Mouse (Mus musculus) layer of hippocampus, adult 8-10 months (tissue): ENCODE results near the gene 1110004F10Rik. TPM values are rescaled to one million over a fixed set of nuclear protein-coding genes. Genes with fewer than 3 reads are reported as not detected.
A peak's percentile ranks its signal among the peaks of the same experiment; 100 is the strongest.

Experiments used
- DNase-seq, 2 experiments: peaks; one replicate each; pipeline ENCODE4 v3.0.0; 2022; ENCODE audit warnings: low spot score in 2 of 2
- total RNA-seq, 4 experiments: library from RNA; stranded (reverse); gene quantifications; 2 replicates each; pipeline ENCODE4 v1.2.4; 2022

The 1110004F10Rik gene
- total RNA-seq, 4 experiments from 2014 or later: 85.8 to 111 (median 104) TPM

DNA sequence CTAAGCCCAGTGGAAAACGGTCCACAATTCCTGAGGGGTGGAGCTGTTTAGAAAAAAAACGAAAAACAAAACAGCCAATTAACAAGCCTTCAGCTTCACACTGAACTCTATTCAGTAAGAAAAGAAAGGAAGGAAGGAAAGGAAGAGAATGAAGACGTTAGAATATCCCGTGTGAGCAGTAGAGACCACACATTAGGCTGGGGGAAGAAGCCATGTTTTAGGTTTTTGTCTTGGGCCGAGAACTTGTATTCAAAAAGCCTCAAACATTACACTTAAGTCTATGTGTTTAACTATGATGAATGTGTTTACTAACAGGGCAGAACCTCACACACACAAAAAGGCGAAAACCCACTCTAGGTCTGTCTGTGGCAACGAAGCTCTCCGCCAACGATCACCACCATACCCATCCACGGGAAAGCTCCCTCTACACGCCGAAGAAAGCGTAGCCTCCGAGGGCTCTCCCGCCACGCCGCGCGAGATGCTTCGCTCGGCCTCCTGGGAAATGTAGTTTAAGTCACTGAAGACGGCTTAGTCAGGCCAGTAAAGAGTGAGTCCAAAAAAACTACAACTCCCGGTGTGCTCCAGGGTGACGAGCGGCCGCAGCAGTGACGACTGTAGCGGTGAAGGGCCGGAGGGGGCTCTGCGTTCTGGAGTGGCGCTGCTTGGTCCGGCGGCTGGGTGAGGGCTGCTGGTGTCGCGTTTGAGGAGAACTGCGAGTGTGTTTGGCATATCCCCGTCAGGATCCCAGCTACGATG lies 53.7 kb downstream of the 1110004F10Rik start:
- peak; percentile 95 to 97 for DNase-seq

DNA sequence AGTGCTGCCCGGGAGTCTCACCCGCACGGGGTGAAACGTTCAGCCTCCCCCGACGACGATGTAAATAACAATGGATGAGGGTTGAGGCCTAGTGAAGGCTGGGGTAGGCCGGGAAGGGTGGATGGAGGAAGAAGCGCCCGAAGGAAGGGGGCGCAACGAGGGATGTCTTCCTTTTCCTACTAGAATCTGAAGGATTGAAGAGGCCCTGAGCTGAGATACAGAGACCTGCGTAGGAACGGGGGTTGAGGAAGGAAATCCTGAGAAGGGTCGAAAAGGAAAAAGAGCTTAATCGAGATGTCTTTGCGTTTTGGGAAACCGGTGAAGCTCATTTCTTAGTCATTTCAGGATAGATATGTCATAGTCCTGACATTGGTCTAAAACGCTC lies 54.3 kb downstream of the 1110004F10Rik start:
- DNase-seq: no peak

DNA sequence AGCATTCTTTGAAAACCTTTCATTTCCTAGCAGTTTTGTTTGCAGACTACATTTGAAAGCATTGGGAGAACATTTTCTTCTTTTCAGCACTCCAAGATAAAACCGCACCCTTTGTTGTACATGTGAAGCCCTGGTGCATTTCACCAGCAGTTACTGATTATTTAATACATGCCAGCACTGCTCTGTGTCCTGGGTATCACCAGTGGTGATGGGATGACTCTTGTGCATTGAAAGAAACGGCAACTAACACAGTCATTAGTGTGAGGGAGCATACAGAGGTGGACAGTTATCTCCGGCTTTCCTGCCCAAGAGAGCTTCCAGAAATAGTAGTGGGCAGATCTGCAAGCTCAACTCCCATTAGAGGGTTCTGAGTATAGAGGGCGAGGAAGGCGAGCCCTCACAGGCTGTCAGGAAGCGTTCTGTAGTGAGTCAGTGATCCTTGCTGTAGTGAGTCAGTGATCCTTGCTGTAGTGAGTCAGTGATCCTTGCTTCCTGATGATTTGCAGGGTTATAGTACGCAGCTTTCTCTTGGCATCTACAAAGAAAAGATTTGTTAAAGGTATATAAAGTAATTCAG lies 60.8 kb downstream of the 1110004F10Rik start:
- DNase-seq: no peak

DNA sequence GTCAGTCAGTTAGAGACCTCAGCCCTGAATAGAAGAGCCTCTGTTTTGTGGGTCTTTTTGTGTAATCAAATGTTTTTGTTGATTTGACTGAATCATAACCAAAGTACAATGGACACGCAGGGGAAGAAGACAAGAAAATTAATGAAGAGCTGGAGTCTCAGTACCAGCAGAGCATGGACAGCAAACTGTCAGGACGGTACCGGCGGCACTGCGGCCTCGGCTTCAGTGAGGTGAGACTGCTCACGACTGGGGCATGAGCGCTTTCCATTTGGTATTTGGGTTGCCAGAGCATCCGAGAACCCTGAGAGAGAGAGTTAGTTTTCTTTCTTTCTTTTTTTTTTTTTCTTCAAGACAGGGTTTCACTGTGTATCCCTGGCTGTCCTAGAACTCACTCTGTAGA lies 63.9 kb downstream of the 1110004F10Rik start:
- DNase-seq: no peak

DNA sequence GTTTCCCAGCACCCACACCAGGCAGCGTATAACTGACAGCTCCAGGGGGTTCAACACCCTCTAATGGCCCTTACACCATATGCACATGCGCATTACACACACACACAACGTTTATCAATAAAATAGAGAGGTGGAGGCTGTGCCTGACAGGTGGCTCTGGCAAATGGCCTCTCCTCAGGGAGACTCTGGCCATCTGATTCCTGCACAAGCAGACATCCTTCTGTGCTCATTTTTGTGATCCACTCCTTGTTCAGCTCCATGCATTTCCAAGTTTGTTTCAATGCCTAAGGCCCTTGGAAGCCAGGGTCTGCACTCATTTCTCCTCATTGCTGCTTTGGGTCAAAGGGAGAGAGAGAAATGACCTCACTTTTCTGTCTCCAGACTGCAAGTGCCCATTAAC lies 71.5 kb downstream of the 1110004F10Rik start:
- no peak for DNase-seq

DNA sequence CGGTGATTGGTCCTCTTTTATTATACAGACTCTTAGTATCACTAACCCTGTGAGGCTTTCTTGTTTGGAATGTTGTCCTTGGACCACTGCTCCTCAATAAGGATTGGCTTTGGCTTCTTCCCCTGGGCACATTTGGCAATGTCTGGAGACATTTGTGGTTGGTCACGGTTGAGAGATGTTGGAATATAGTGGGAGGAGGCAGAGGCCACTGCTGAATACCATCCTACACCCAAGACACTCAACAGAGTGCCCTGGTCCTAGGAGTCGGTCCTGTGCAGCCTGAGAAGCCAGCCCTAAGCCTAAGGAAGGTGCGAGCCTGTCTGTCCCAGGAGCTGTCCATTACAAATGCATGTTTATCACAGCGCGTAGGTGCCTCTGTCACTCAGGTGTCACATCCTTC lies 72.3 kb downstream of the 1110004F10Rik start:
- no peak for DNase-seq

DNA sequence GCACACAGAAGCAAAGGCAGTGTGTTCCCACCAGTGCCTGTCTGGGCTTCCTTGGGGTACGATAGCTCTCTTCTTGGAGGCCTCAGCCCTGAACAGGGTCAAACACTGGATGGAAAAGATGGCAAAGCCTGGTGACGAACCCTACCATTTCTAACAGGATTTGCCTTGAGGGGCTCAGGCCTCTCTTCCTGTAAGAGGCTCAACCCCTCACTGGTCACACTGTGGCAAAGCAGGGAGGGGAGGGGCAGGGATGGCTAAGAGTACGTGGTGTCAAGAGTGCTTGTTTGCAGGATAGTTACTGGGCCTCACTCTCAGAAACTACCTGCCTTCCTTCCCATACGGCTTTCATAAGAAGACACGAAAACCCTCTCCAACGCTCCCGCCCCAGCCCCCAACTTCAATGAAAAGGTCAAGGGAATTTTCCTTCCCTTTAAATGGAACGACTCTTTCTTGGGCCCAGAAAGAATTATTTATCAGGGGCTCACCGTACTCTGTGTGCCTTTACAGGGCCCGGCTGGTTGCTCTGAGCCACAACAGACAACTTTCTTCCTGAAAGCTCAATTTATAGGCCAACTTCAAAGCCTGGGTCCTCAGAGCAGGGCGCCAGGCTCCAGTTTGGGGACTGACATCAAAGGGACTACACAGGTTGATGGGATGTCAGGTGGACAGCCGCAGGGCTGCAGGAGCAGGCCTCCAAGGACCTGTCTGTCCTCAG lies 76.2 kb downstream of the 1110004F10Rik start:
- no peak for DNase-seq

DNA sequence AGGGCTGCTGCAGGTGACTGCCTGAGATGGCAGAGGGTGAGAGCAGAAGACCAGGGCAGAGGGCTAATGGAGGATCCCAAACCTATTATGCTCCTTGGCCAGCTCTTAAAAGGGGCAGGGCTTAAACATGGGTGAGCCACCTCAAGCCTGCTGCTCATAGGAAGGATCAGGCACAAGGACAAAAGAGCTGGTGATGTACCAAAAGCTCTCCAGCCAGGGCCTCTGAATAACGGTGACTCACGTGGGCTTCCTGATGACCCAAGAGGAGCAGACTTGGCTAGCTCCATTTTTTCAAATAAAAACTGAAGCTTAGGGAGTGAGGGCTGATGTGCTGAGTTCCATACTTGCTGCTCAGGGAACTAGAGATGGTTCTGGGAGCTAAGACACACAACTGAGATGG lies 76.8 kb downstream of the 1110004F10Rik start:
- DNase-seq: no peak

DNA sequence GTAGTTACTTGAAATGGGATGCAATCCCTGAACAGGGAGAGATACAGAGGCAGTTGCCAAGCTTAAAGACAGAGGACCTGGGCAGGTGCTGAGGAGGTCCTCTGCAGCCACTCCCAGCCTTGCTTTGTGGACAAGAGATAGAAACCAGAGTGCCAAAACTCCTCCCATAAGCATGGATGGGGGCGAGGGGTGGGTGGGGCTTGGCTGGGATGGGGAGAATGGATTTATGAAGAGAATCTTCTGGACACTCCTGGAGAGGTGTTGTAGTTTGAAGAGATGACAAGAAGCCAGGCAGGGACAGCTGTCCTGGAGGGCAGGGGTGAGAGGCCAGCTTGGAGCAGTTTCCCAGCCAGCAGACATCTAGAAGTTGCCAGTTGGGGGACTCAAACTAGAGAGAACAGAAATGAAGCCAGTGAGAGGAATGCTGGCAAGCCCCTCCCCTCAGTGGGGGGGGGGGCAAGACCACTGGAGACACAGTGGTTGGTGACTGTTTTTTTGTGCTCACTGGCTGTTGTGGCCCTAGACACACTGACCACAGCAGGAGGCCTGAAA lies 80.2 kb downstream of the 1110004F10Rik start:
- no peak for DNase-seq

DNA sequence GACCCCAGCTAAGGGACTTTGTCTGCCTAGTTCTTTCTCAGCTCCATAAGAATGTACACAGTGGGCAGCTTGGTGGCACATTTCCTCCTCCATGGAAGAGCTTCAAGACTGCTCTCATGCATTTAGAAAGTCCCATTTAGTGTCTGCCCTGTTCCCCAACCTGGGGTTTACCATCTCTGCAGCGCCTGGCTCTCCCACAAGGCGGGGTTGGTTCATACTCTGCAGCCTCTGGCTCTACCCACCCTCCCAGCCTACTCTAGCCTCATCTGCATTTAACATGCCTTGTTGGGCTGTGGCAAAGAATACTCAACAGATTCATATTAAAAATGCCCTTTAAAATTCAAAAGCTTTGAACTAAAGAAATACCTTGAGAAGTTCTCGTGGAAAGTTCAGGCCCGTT lies 81.5 kb downstream of the 1110004F10Rik start:
- no peak for DNase-seq

DNA sequence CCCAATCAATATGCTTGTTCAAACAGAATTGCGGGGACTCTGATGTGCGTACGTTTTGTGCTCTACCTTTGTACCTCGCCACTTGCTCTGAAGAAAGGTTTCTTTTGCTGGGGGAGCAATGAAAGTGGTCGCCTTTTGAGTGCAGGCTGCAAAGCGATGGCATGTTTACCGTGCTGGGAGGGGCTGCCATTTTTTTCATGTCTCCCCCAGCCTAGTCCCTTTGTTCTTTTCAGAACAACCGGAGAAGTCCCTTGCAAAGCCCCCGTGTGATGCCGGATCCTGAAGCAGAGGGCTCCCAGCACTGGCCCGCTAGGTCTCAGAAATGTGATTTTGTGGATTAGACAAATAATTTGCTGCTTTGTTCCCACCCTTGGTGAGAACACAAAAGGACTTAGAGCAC lies 82.0 kb downstream of the 1110004F10Rik start:
- DNase-seq: no peak

DNA sequence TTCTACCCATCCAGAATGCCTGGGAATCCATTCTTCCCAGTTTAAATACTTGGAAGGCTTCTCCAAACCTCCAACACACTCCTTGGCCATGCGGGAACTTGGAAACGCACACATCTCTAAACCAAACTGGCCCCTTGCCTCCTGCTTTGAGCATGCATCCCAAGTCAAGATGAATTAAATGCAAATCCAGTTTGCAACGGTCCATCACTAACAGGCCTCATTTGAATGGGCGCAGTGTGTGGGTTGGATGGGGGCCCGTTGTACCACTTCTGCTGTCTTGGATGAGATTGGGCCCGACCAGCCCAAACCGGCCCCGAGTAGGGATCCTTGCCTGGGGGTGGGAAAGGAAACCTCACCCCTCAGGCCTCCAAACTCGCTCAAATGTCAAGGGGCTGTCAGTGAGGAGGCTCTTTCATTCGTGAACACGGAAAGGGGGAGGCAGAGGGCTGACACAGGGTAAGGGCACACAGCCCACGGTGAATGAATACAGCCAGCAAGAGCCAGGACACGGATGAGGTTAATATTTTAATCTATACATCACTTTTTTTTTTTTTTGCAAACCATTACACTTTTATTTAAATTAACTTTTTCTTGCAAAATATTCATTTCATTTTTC lies 83.9 kb downstream of the 1110004F10Rik start:
- no peak for DNase-seq

DNA sequence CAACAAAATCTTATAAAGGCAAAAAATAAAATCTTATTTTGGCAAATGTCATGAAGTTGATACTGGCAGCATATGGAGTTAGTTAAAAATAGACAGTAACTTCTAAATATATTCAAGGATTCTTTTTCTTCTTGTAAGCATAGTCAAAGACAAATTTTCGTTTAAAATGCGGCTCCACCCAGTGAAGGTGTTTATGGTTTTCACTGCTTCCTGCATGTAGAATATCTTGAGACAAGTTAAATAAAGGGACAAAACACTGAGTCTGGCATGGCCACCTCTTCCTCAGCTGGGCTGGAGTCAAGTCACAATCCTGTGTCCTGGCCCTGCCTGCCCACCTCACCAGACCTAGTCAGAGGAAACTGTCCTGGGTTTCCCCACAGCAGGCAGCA lies 84.4 kb downstream of the 1110004F10Rik start:
- no peak for DNase-seq

DNA sequence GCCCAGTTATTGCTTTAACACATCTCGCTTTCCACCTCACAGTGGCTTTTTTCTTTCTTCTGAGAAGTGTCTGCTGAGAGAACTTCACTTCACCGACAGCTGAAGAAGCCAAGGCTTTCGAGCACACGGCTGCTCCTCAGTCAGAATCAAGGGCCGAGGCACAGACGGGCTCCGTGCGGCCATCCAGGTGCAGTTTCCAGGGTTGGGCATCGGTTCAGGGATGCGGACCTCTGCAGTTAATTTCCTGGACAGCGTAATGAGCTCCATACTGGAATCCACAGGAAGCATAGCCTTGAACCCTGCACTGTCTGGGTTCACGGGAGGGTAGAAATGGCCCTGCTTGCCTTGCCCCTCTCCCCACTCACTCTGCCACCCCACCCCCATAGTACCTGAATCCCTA lies 84.9 kb downstream of the 1110004F10Rik start:
- DNase-seq: no peak

DNA sequence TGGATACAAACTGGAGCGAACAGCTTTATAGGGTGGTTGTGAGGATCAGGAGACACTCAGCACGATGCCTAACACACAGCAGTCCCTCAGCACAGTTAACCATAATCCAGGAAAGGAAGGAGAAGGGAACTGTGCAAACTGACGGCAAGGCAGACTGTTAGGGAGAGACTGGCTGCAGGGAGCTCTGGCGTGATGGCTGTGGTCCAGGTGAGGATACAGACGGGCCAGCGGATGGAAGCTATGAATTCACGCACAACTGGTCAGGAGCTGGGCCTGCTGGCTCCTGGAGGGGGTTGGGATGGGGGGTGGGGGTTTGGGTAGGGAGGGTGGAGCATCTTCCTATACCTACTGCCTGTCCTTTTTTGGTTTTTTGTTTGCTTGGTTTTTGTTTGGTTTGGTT lies 86.5 kb downstream of the 1110004F10Rik start:
- DNase-seq: no peak

DNA sequence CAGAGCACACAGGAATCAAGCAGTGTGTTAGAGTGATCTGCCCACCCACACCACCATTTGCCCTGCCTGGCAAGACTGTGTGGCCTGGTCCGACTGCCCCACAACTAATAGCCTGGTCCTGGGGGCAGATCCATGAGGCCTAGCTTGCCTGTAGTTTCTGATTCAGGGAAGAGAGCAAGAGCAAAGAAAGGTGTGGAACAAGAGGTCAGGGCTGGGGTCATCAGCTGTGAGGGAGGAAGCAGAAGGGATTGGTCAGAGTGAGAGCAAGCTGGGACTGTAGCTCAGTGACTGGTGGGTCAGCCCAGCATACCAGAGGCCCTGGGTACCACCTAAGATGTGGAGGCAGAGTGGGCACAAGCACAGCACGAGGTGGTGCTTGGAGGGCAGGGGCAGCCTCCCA lies 87.9 kb downstream of the 1110004F10Rik start:
- DNase-seq: no peak

DNA sequence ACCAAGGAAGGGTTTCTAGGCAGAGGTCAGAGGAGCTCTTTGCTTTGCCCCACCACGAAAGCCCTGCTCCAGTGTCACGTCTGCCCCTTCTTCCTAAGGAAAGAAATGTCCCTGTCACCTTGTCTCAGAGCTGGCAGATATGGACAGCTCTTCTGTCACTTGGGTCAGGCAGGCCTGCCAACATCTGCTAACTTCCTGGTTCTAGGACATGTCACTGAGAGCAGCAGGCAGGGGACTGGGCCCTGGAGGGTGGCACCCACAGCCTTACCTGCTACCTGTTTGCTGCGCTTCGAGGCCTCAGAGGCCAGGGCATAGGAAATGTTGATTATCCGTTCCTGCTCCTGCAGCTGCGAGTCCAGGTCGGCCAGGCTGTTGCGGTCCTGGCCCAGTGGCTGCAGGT lies 89.1 kb downstream of the 1110004F10Rik start:
- DNase-seq: no peak

DNA sequence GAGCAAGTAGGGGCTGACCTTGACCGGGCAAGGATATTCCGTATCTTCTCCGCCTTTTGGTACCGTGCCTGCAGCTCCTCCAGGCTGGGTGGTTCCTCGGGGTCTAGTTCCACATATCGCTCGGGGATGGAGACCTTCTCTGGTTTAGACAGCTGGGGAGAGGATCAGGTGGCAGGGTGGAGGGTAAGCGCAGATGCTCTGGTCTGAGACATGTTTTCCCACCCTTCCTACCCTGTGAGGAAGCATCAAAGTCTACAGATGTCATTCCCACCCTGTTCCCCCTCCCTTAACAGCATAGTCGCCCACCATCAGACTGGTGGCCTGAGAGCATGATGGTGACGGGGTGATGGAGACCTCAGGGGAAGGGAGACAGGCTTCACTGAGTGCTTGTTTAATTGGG lies 90.2 kb downstream of the 1110004F10Rik start:
- DNase-seq: no peak

DNA sequence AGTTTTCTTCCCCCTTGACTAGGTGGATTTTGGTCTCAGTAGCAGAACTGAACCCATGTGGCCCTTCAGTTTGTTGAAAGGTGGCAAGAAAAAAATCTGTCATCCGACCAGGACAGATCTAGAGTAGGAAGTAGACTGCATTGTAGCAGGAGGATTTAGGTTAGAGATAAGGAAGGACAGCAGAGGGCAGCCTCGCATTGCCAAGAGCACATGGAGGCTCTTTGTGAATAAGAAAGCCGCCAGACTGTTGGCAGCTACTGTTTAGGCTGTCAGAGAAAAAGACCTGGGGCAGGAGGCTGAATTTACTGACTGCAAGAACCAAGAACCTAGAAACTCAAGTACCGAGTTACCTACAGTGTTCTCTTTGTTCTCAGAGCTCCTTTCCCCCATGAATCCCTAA lies 92.2 kb downstream of the 1110004F10Rik start:
- DNase-seq: no peak

DNA sequence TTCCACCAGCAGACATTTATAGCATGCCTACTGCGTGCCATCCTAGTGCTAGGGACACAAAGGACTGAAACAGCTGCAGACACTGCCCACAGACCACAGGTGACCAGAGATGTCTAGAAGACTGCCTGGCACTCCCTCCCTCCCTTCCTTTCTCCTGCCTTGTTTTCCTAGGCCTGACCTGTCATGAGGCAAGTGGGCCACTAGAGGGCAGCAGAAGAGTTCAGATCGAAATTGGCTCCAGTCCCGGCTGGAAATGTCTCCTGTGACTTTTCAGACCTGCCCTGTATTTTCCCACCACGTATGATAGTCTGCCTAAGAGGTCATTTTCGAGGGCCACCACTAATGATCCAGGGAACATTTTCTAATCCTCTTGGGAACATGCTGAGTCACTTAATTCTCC lies 92.9 kb downstream of the 1110004F10Rik start:
- peak; percentile 59 to 80 for DNase-seq

DNA sequence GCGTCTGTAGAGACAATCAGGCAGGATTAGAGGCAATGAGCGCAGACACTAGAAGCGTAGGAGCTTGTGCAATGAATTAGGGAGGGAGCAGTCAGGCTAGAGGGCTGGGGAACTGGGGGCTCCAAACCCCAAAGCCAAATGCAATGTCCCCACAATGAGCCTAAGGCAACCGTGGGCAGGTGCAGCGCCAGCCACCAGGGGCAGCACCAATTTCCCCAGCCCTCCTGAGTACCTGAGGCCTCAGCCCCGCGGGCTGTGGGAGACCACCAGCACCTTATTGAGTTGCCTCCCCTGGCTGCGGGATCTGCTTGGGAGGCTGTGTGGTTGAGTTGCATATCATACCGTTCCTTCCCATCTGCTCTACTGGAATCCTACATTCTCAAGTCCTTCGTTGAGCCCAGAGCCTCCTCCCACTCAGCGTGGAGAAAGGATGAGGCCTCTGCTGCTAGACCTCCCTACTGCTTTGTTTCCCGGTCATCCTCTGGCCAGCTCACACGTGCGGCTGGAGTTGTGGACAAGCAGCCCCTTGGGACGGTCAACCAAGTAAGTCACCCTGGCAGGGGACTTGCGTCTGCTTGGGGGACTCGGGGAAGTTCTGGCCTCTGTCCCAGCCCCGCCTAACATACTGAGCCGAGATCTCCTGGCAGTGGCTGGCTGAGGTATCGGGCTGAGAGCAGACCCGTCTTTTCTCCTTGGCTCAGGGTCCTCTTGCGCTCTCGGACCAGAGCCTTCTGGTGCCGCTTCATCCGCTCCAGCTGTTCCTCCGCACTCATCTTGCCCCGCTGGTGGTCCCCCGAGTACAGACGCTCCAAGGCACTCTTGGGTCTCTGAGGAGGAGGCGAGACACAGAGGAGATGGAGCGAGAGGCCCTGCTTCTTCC lies 95.5 kb downstream of the 1110004F10Rik start:
- no peak for DNase-seq
